In genomic region chr11:69671726-69672124, GRCm38 (mm10) we compare ENCODE assay signal across 8 mouse cellular contexts. TPM values are rescaled to one million over a fixed set of nuclear protein-coding genes. Genes with fewer than 3 reads are reported as not detected.
A peak's percentile ranks its signal among the peaks of the same experiment; 100 is the strongest.
DNase-seq lines count a peak whose midpoint lies in the region; TF ChIP-seq lines count a peak whose summit lies in the region.

No protein-coding gene starts in this region.

- no peaks in the 10 kb centered on the region for H3K27me3 ChIP-seq in heart, adult 2 months (ENCODE audit: control insufficient read depth, insufficient read depth, low read length)
- H3K27me3 ChIP-seq in hindbrain, embryonic 10.5 days (ENCODE audit: insufficient read depth, poor library complexity, severe bottlenecking), result no peaks in the 10 kb centered on the region
- H3K27me3 ChIP-seq in megakaryocyte, embryonic 14.5 days (replicated peaks), result no peaks in the 10 kb centered on the region

- H3K36me3 ChIP-seq in heart, adult 2 months (ENCODE audit: control insufficient read depth, insufficient read depth, low read length), result peaks cover 18% of the 10 kb centered on the region
- peaks cover 67% of the 10 kb centered on the region for H3K36me3 ChIP-seq in ES-E14 (ENCODE audit: control insufficient read depth, insufficient read depth, low read length, poor library complexity, severe bottlenecking)
- H3K36me3 ChIP-seq in hindbrain, embryonic 10.5 days, result peaks cover 88% of the 10 kb centered on the region
- peaks cover 76% of the 10 kb centered on the region for H3K36me3 ChIP-seq in megakaryocyte, embryonic 14.5 days (replicated peaks; ENCODE audit: low read length)

- in situ Hi-C loops in ES-E14 (cut with MboI; ENCODE audit: low sequenced_read_pairs in 2 of 2, unreplicated experiment in 2 of 2), result no loop called here

- H3K9me3 ChIP-seq in ES-E14 (ENCODE audit: control insufficient read depth, insufficient read depth, low read depth, low read length), result no peaks in the 10 kb centered on the region
- no peaks in the 10 kb centered on the region for H3K9me3 ChIP-seq in hindbrain, embryonic 10.5 days
- no peaks in the 10 kb centered on the region for H3K9me3 ChIP-seq in megakaryocyte, embryonic 14.5 days

- intact Hi-C loops in heart, adult 2 months (cut with DNase I), result loop anchor here (1.0 kb wide), 1 partner anchor 10 kb away; no protein-coding TSS in a partner anchor

- no peak for TF ChIP-seq EP300 in heart, adult 2 months (IDR thresholded peaks at IDR 0.05; ENCODE audit: insufficient read depth, low read depth, low read length)

- H3K4me1 ChIP-seq in heart, adult 2 months (ENCODE audit: control insufficient read depth, insufficient read depth, low read length), result peaks cover 5% of the 10 kb centered on the region
- H3K4me1 ChIP-seq in ES-E14 (ENCODE audit: control insufficient read depth in 2 of 2, insufficient read depth in 2 of 2, low read length in 2 of 2, poor library complexity in 1 of 2), result peaks cover 2% of the 10 kb centered on the region in 2 experiments; a peak in 2 of 4 replicates
- H3K4me1 ChIP-seq in hindbrain, embryonic 10.5 days (replicated peaks), result peaks cover 26% of the 10 kb centered on the region
- peaks cover 57% of the 10 kb centered on the region for H3K4me1 ChIP-seq in megakaryocyte, embryonic 14.5 days

- TF ChIP-seq CTCF in heart, adult 2 months (IDR thresholded peaks at IDR 0.05), result no peak

- H3K27ac ChIP-seq in heart, adult 2 months, result peak overlapping the region; percentile 95
- H3K27ac ChIP-seq in ES-E14 (ENCODE audit: insufficient read depth, low read depth, low read length, poor library complexity, severe bottlenecking), result peak overlapping the region; percentile 97
- peak overlapping the region; percentile 98 for H3K27ac ChIP-seq in hindbrain, embryonic 10.5 days

- H3K79me2 ChIP-seq in heart, adult 2 months (replicated peaks; ENCODE audit: control insufficient read depth, insufficient read depth, low read length), result no peaks in the 10 kb centered on the region

- no peak for TF ChIP-seq POLR2A in heart, adult 2 months (IDR thresholded peaks at IDR 0.05; ENCODE audit: insufficient read depth, low read depth, low read length)

- H3K9ac ChIP-seq in heart, adult 2 months (ENCODE audit: low read depth, low read length), result peak overlapping the region; percentile 92
- H3K9ac ChIP-seq in ES-E14 (ENCODE audit: insufficient read depth, low read depth, low read length, poor library complexity, severe bottlenecking), result peak overlapping the region; percentile 99

- under 1% methylated on average over 43 of the region's 43 CpGs for WGBS in heart, adult 2 months
- under 1% methylated on average over 43 of the region's 43 CpGs for WGBS in hindbrain, embryonic 10.5 days

- no peak for DNase-seq in heart, adult 2 months
- DNase-seq in heart, adult 11 months, result no peak
- DNase-seq in ES-E14 (ENCODE audit: low read depth, low spot score), result no peak
- DNase-seq in hindbrain, embryonic 10.5 days (ENCODE audit: low spot score), result no peak
- DNase-seq in gastrocnemius, postnatal 25 days, result no peak
- DNase-seq in cerebellum, postnatal 36 days, result no peak
- no peak for DNase-seq in spleen, postnatal 4 days (ENCODE audit: low spot score in 2 of 2)

- peak overlapping the region; percentile 85 for H3K4me3 ChIP-seq in heart, adult 2 months
- peak overlapping the region; percentile 80 to 96 for H3K4me3 ChIP-seq in ES-E14 (ENCODE audit: insufficient read depth in 1 of 2, low read depth in 1 of 2, low read length in 2 of 2, poor library complexity in 1 of 2, severe bottlenecking in 1 of 2)
- H3K4me3 ChIP-seq in hindbrain, embryonic 10.5 days, result peak overlapping the region; percentile 100
- peak overlapping the region; percentile 94 for H3K4me3 ChIP-seq in megakaryocyte, embryonic 14.5 days (replicated peaks)

TF ChIP-seq in ES-E14, 5 proteins besides CTCF, POLR2A, EP300 and RAD21:
- no peak for TF ChIP-seq HCFC1 (IDR thresholded peaks at IDR 0.05; ENCODE audit: borderline replicate concordance, insufficient read depth, low read length)
- no peak for TF ChIP-seq CHD2 (IDR thresholded peaks at IDR 0.05; ENCODE audit: low read depth, low read length)

RNA-seq across cellular contexts. Expression of gene Eif4a1, which starts 0.5 kb away (rescaled TPM):
- 100 to 1,000 TPM; 173 to 198 TPM for total RNA-seq in heart, adult 2 months (2021)
- polyA plus RNA-seq in heart, adult 2 months (2012; rRNA removed), result 147 and 250 TPM in 2 replicates
- 1,512 and 1,948 TPM in 2 replicates for total RNA-seq in ES-E14 (2012; rRNA removed)
- 740 and 935 TPM in 2 replicates for polyA plus RNA-seq in hindbrain, embryonic 10.5 days (2016; fragmentation: Nextera tagmentation; extraction: Ambion mirVana)
- 144 and 601 TPM in 2 replicates for polyA plus RNA-seq in megakaryocyte, embryonic 14.5 days (2012; ENCODE audit: insufficient read depth, low replicate concordance)
- total RNA-seq in gastrocnemius, postnatal 25 days (2021), result 100 to 1,000 TPM in 1 of 2 experiments, 10 to 100 TPM in 1; 99.8 to 102 TPM

RNA-seq across cellular contexts. Expression of gene Cd68, which starts 5.8 kb away (rescaled TPM):
- 1 to 10 TPM; 7.4 to 7.6 TPM for total RNA-seq in heart, adult 2 months (2021)
- 7.0 and 14.8 TPM in 2 replicates for polyA plus RNA-seq in heart, adult 2 months (2012; rRNA removed)
- total RNA-seq in ES-E14 (2012; rRNA removed), result 23.4 and 32.7 TPM in 2 replicates
- 7.2 and 8.7 TPM in 2 replicates for polyA plus RNA-seq in hindbrain, embryonic 10.5 days (2016; fragmentation: Nextera tagmentation; extraction: Ambion mirVana)
- 8.7 and 128 TPM in 2 replicates for polyA plus RNA-seq in megakaryocyte, embryonic 14.5 days (2012; ENCODE audit: insufficient read depth, low replicate concordance)
- total RNA-seq in gastrocnemius, postnatal 25 days (2021), result 1 to 10 TPM; 1.3 to 9.1 TPM

RNA-seq across cellular contexts. Expression of gene Mpdu1, which starts 9.3 kb away (rescaled TPM):
- 10 to 100 TPM; 13.7 to 14.2 TPM for total RNA-seq in heart, adult 2 months (2021)
- 40.8 and 41.3 TPM in 2 replicates for polyA plus RNA-seq in heart, adult 2 months (2012; rRNA removed)
- 258 and 349 TPM in 2 replicates for total RNA-seq in ES-E14 (2012; rRNA removed)
- polyA plus RNA-seq in hindbrain, embryonic 10.5 days (2016; fragmentation: Nextera tagmentation; extraction: Ambion mirVana), result 80.6 and 88.3 TPM in 2 replicates
- polyA plus RNA-seq in megakaryocyte, embryonic 14.5 days (2012; ENCODE audit: insufficient read depth, low replicate concordance), result 16.2 and 31.6 TPM in 2 replicates
- 10 to 100 TPM in 1 of 2 experiments, 1 to 10 TPM in 1; 6.6 to 10.0 TPM for total RNA-seq in gastrocnemius, postnatal 25 days (2021)

RNA-seq across cellular contexts. Expression of gene Senp3, which starts 10.2 kb away (rescaled TPM):
- total RNA-seq in heart, adult 2 months (2021), result 10 to 100 TPM; 31.1 to 33.2 TPM
- 35.1 and 51.8 TPM in 2 replicates for polyA plus RNA-seq in heart, adult 2 months (2012; rRNA removed)
- total RNA-seq in ES-E14 (2012; rRNA removed), result 265 and 282 TPM in 2 replicates
- 116 and 122 TPM in 2 replicates for polyA plus RNA-seq in hindbrain, embryonic 10.5 days (2016; fragmentation: Nextera tagmentation; extraction: Ambion mirVana)
- 54.1 and 94.8 TPM in 2 replicates for polyA plus RNA-seq in megakaryocyte, embryonic 14.5 days (2012; ENCODE audit: insufficient read depth, low replicate concordance)
- 10 to 100 TPM; 19.1 to 23.5 TPM for total RNA-seq in gastrocnemius, postnatal 25 days (2021)

RNA-seq across cellular contexts. Expression of gene Tnfsf13, which starts 13.9 kb away (rescaled TPM):
- 1 to 10 TPM; 1.4 to 3.2 TPM for total RNA-seq in heart, adult 2 months (2021)
- polyA plus RNA-seq in heart, adult 2 months (2012; rRNA removed), result 2.9 and 4.0 TPM in 2 replicates
- total RNA-seq in ES-E14 (2012; rRNA removed), result 8.6 and 11.7 TPM in 2 replicates
- 0.14 and 0.30 TPM in 2 replicates for polyA plus RNA-seq in hindbrain, embryonic 10.5 days (2016; fragmentation: Nextera tagmentation; extraction: Ambion mirVana)
- polyA plus RNA-seq in megakaryocyte, embryonic 14.5 days (2012; ENCODE audit: insufficient read depth, low replicate concordance), result 0.56 TPM in 1 of 2 replicates, not detected in the other
- total RNA-seq in gastrocnemius, postnatal 25 days (2021), result 1 to 10 TPM in 1 of 2 experiments, under 1 TPM in 1; 0.67 to 1.5 TPM

Comparison
In these comparisons a context has a peak if more than half of its experiments do, and no peak if none do; other contexts are left out.
1. RNA of gene Mpdu1, which starts 9.3 kb away (total RNA-seq): 258 to 349 TPM in ES-E14; 13.7 to 14.2 TPM in heart, adult 2 months and 6.6 to 10.0 TPM in gastrocnemius, postnatal 25 days; every median in the first group is over 10 times any median in the second.
2. Peak in every context shown above with its lines, with median percentiles within 50 percentile points of each other: H3K27ac ChIP-seq and H3K4me3 ChIP-seq.